Mouse (Mus musculus) G1E (cell line): ENCODE measurements around the gene Mthfd1.

ENCODE experiments used
- CTCF ChIP-seq: IDR thresholded peaks from 2 replicates; pipeline ENCODE4 v1.5.1; 2012; ENCODE audit warnings: low read depth, low read length, inconsistent platforms, mixed read lengths
- GATA1 ChIP-seq: IDR thresholded peaks from 2 replicates; pipeline ENCODE4 v1.6.1; 2012; ENCODE audit warnings: borderline replicate concordance, low read length, inconsistent platforms, mixed read lengths
- POLR2AphosphoS5 ChIP-seq: IDR thresholded peaks from 2 replicates; pipeline ENCODE4 v1.6.1; 2012; ENCODE audit warnings: low read depth, low read length, inconsistent platforms; ENCODE audit not compliant: insufficient replicate concordance

GRCm38 (mm10) chr12:76308436-76308835, 53.3 kb downstream of the Mthfd1 start:
- TF ChIP-seq POLR2AphosphoS5 (no peak), CTCF (no peak), GATA1 (no peak)
